Mouse (Mus musculus) urinary bladder, postnatal 25 days (tissue): ENCODE results near the gene Olfr641.

ENCODE experiments used
- DNase-seq: peaks from one replicate; pipeline ENCODE4 v3.0.0; 2022; ENCODE audit warnings: low spot score

Gene Olfr641

GRCm38 (mm10) chr7:104035145-104035544 is at the start of gene Olfr641:
TSS of gene Olfr641 (plus strand) at chr7:104035445.
- DNase-seq: no peak

DNA sequence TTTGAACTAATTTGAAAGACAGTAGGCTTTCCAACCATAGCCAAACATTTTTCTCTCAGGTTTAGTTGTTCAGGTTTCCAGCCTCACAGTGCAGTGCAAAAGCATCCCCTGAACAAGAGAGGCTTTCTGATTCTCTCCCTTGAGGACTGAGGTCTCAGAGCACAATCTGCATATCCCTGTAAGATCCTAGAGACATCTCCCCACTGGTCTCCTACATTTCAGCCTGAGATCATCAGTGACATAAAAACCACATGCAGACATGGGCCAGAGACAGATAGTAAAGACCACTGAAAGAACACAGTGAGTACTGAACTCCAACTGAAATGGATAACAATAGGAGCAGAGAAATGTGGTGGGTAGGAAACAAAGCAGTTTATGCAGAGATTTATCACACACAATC is 36.8 kb upstream of the Olfr641 start, which contains the start of gene Olfr638:
TSS of gene Olfr638 (plus strand) at position 301 of the 400 bp plus-strand sequence.
- no peak for DNase-seq

- DNase-seq: no peak
These were observed 36.1 kb upstream of the Olfr641 start for GRCm38 (mm10) chr7:103999124-103999523.

- DNase-seq: no peak
These were observed 18.0 kb upstream of the Olfr641 start, which contains the start of gene Olfr639 for GRCm38 (mm10) chr7:104017203-104017602. TSS of gene Olfr639 (minus strand) at chr7:104017303.

GRCm38 (mm10) chr7:104018953-104019352 is 16.3 kb upstream of the Olfr641 start:
- no peak for DNase-seq

- DNase-seq: no peak
These were observed 13.6 kb upstream of the Olfr641 start for GRCm38 (mm10) chr7:104021651-104022050.

- DNase-seq: no peak
These were observed 9.8 kb upstream of the Olfr641 start, which contains the start of gene Olfr640 for GRCm38 (mm10) chr7:104025473-104025872. TSS of gene Olfr640 (minus strand) at chr7:104025573.

DNA sequence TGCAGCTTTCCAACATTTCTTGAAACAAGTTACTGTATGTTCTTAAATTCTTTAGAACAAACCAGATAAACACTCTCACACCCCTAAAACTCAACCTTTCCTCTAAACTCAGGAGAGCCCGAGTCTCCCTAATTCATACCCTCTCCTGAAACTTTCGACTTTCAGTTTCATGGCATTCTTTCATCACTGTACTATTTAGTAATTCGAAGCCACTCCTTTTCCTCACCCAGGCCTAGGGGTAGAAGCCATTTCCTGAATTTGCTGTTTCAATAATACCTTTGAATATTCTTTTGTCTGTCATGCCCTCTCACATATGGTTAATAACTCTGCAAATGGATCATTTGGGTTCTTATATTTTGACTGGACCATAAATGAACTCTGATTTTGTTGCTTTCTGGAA is 8.3 kb upstream of the Olfr641 start:
- DNase-seq: no peak

GRCm38 (mm10) chr7:104050745-104051144 is 15.5 kb downstream of the Olfr641 start:
- DNase-seq: no peak

DNA sequence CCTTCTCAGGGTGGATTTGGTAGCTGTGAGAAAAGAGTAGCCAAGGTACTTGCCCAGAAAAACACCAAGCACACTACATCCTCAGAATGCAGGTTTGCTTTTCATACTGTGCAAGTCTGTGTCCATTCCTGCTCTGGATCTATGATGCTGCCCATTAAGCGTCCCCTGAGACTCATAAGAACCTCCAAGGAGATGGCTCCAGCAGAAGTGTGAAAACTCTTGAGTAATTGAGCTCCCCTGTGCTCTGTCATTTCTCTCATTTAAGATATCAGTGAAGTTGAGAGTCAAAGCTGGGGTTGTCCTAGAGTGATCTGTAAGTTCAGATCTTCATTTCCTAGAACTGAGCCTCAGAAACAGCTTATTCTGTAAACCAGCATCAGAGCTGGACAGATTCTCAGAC is 17.3 kb downstream of the Olfr641 start, which contains the start of gene Olfr642:
TSS of gene Olfr642 (minus strand) at position 101 of the 400 bp plus-strand sequence.
- no peak for DNase-seq

GRCm38 (mm10) chr7:104059215-104059614 is 24.0 kb downstream of the Olfr641 start:
- no peak for DNase-seq

GRCm38 (mm10) chr7:104061345-104061744 is 26.1 kb downstream of the Olfr641 start, which contains the start of gene 4930516K23Rik:
TSS of gene 4930516K23Rik (minus strand) at chr7:104061445.
- no peak for DNase-seq

- no peak for DNase-seq
These were observed 36.5 kb downstream of the Olfr641 start, which contains the start of gene Olfr644 for GRCm38 (mm10) chr7:104071769-104072168. TSS of gene Olfr644 (minus strand) at chr7:104071869.

- DNase-seq: no peak
These were observed 50.1 kb downstream of the Olfr641 start, which contains the start of gene Olfr645 for GRCm38 (mm10) chr7:104085365-104085764. TSS of gene Olfr645 (minus strand) at chr7:104085465.
